Mouse (Mus musculus) kidney, postnatal 0 days (tissue): ENCODE measurements around the gene Grik1. TPM values are rescaled to one million over a fixed set of nuclear protein-coding genes. Genes with fewer than 3 reads are reported as not detected.

Experiments used
- ATAC-seq: fragments of 200-750 bp; cut with Nextera tagmentation; replicated peaks from 2 replicates; pipeline ENCODE4 v1.8.0; 2017; ENCODE audit warnings: low read depth, moderate number of reproducible peaks, moderate TSS enrichment, moderate library complexity; ENCODE audit not compliant: low FRiP score
- DNase-seq: peaks from one replicate; pipeline ENCODE4 v3.0.0-alpha.2; 2016; ENCODE audit warnings: low spot score
- H3K27ac ChIP-seq: fragments of 300-500 bp; sonication (generic); 2 replicates; pipeline ENCODE4 v1.5.1; 2014; ENCODE audit warnings: mild to moderate bottlenecking
- H3K27me3 ChIP-seq: fragments of 300-500 bp; sonication (generic); 2 replicates; pipeline ENCODE4 v1.6.1; 2014; ENCODE audit warnings: low read length, mixed read lengths; ENCODE audit not compliant: insufficient read depth
- H3K36me3 ChIP-seq: fragments of 300-500 bp; sonication (generic); 2 replicates; pipeline ENCODE4 v1.6.1; 2014; ENCODE audit warnings: low read length, mixed read lengths; ENCODE audit not compliant: insufficient read depth
- H3K4me1 ChIP-seq: fragments of 300-500 bp; sonication (generic); replicated peaks from 2 replicates; pipeline ENCODE4 v1.6.1; 2014; ENCODE audit warnings: antibody characterized with exemption, low read length, mixed read lengths; ENCODE audit not compliant: insufficient read depth
- H3K4me2 ChIP-seq: fragments of 300-500 bp; sonication (generic); 2 replicates; pipeline ENCODE4 v1.6.1; 2014; ENCODE audit warnings: mild to moderate bottlenecking, low read length, moderate library complexity, mixed read lengths
- H3K4me3 ChIP-seq: fragments of 300-500 bp; sonication (generic); replicated peaks from 2 replicates; pipeline ENCODE4 v1.5.1; 2014; ENCODE audit warnings: low read depth, low read length
- H3K9ac ChIP-seq: fragments of 300-500 bp; sonication (generic); 2 replicates; pipeline ENCODE4 v1.6.1; 2014; ENCODE audit warnings: low read depth, low read length
- H3K9me3 ChIP-seq: fragments of 300-500 bp; sonication (generic); replicated peaks from 2 replicates; pipeline ENCODE4 v1.6.1; 2016; ENCODE audit warnings: low read length, inconsistent platforms, mixed read lengths
- CTCF ChIP-seq: IDR thresholded peaks from 2 replicates; pipeline ENCODE4 v1.5.1; 2016; ENCODE audit warnings: antibody characterized with exemption, low read depth, mild to moderate bottlenecking, moderate library complexity
- WGBS: fragments of 180-500 bp; shearing (Covaris S2); extraction: QIAGEN DNeasy Blood & Tissue Kit; methylation state at CpG from one replicate; pipeline ENCODE4 v1.1.7; 2014; 5-methylcytosine and 5-hydroxymethylcytosine counted together
- polyA plus RNA-seq: library from polyadenylated mRNA; unstranded; fragments of >200 nt; fragmentation: Nextera tagmentation; extraction: Ambion mirVana; gene quantifications from 2 replicates; pipeline ENCODE4 v1.2.1, GENCODE M21; 2015

Gene Grik1
- polyA plus RNA-seq, 1 experiment from 2014 or later = 0.34 TPM

- H3K9me3 ChIP-seq = no peaks in the 10 kb centered on the region
- H3K4me2 ChIP-seq = no peak overlapping the region
- H3K9ac ChIP-seq = no peak overlapping the region
- TF ChIP-seq CTCF = no peak
- H3K4me1 ChIP-seq = no peaks in the 10 kb centered on the region
- DNase-seq = no peak
- no peaks in the 10 kb centered on the region for H3K36me3 ChIP-seq
- H3K4me3 ChIP-seq = no peak overlapping the region
- no peaks in the 10 kb centered on the region for H3K27me3 ChIP-seq
- H3K27ac ChIP-seq = no peak overlapping the region
- WGBS = 75% methylated on average over 2 of the region's 2 CpGs
- ATAC-seq = no peak
Observed at GRCm38 (mm10) chr16:88252676-88253075, 37.4 kb downstream of the Grik1 start.

GRCm38 (mm10) chr16:88251049-88251448 lies 39.0 kb downstream of the Grik1 start:
- H3K9me3 ChIP-seq = no peaks in the 10 kb centered on the region
- no peak for TF ChIP-seq CTCF
- H3K4me2 ChIP-seq = no peak overlapping the region
- no peak overlapping the region for H3K9ac ChIP-seq
- H3K27ac ChIP-seq = no peak overlapping the region
- H3K27me3 ChIP-seq = no peaks in the 10 kb centered on the region
- H3K4me3 ChIP-seq = no peak overlapping the region
- H3K36me3 ChIP-seq = no peaks in the 10 kb centered on the region
- 82% methylated on average over 5 of the region's 5 CpGs for WGBS
- no peaks in the 10 kb centered on the region for H3K4me1 ChIP-seq
- DNase-seq (no peak), ATAC-seq (no peak)

- Histone ChIP-seq H3K4me1 (no peaks in the 10 kb centered on the region), H3K9me3 (no peaks in the 10 kb centered on the region), H3K36me3 (no peaks in the 10 kb centered on the region), H3K4me3 (no peak overlapping the region), H3K4me2 (no peak overlapping the region), H3K9ac (no peak overlapping the region), H3K27me3 (no peaks in the 10 kb centered on the region), H3K27ac (no peak overlapping the region)
- no peak for TF ChIP-seq CTCF
- ATAC-seq (no peak), DNase-seq (no peak)
- 75% methylated on average over 3 of the region's 3 CpGs for WGBS
Observed at GRCm38 (mm10) chr16:88249825-88250224, 40.2 kb downstream of the Grik1 start.

GRCm38 (mm10) chr16:88247586-88247985 lies 42.5 kb downstream of the Grik1 start:
- TF ChIP-seq CTCF = no peak
- WGBS = 84% methylated on average over 3 of the region's 3 CpGs
- no peaks in the 10 kb centered on the region for H3K9me3 ChIP-seq

GRCm38 (mm10) chr16:88244658-88245057 lies 45.4 kb downstream of the Grik1 start:
- no peak for DNase-seq
- Histone ChIP-seq H3K4me3 (no peak overlapping the region), H3K9ac (no peak overlapping the region), H3K27me3 (no peaks in the 10 kb centered on the region), H3K4me2 (no peak overlapping the region), H3K27ac (no peak overlapping the region), H3K36me3 (no peaks in the 10 kb centered on the region), H3K4me1 (no peaks in the 10 kb centered on the region), H3K9me3 (no peaks in the 10 kb centered on the region)
- WGBS = 89% methylated on average over 4 of the region's 4 CpGs
- no peak for TF ChIP-seq CTCF
- ATAC-seq = no peak

More at GRCm38 (mm10) chr16:88247586-88247985, 42.5 kb downstream of the Grik1 start:
- Histone ChIP-seq H3K4me3 (no peak overlapping the region), H3K27ac (no peak overlapping the region), H3K27me3 (no peaks in the 10 kb centered on the region), H3K4me1 (no peaks in the 10 kb centered on the region), H3K4me2 (no peak overlapping the region), H3K9ac (no peak overlapping the region), H3K36me3 (no peaks in the 10 kb centered on the region)
- ATAC-seq (no peak), DNase-seq (no peak)

- Histone ChIP-seq H3K4me3 (no peak overlapping the region), H3K4me1 (no peaks in the 10 kb centered on the region), H3K27me3 (no peaks in the 10 kb centered on the region), H3K36me3 (no peaks in the 10 kb centered on the region), H3K4me2 (no peak overlapping the region), H3K9ac (no peak overlapping the region), H3K9me3 (no peaks in the 10 kb centered on the region), H3K27ac (no peak overlapping the region)
- DNase-seq (no peak), ATAC-seq (no peak)
- TF ChIP-seq CTCF = no peak
- 38% methylated on average over 16 of the region's 16 CpGs for WGBS
Observed at GRCm38 (mm10) chr16:88225616-88226015, 64.4 kb downstream of the Grik1 start.

GRCm38 (mm10) chr16:88221932-88222331 lies 68.1 kb downstream of the Grik1 start:
- no peak for TF ChIP-seq CTCF
- no peak for DNase-seq
- H3K9ac ChIP-seq = no peak overlapping the region
- no peaks in the 10 kb centered on the region for H3K4me1 ChIP-seq
- no peaks in the 10 kb centered on the region for H3K36me3 ChIP-seq
- H3K4me2 ChIP-seq = no peak overlapping the region
- WGBS = 67% methylated on average over 3 of the region's 3 CpGs
- no peak overlapping the region for H3K27ac ChIP-seq
- H3K4me3 ChIP-seq = no peak overlapping the region
- ATAC-seq = no peak
- no peaks in the 10 kb centered on the region for H3K27me3 ChIP-seq
- H3K9me3 ChIP-seq = no peaks in the 10 kb centered on the region
